Mouse (Mus musculus) forebrain, embryonic 13.5 days (tissue): ENCODE measurements around the gene Cers2. TPM values are rescaled to one million over a fixed set of nuclear protein-coding genes. Genes with fewer than 3 reads are reported as not detected.

Experiments used
- ATAC-seq: fragments of 200-750 bp; cut with Nextera tagmentation; 2 replicates; pipeline ENCODE4 v1.8.0; 2017
- H3K27ac ChIP-seq: fragments of 300-500 bp; sonication (generic); 2 replicates; pipeline ENCODE4 v1.5.1; 2015; ENCODE audit warnings: inconsistent platforms, mild to moderate bottlenecking, moderate library complexity
- H3K27me3 ChIP-seq: fragments of 300-500 bp; sonication (generic); 2 replicates; pipeline ENCODE4 v1.6.1; 2015; ENCODE audit warnings: mild to moderate bottlenecking, inconsistent platforms
- H3K36me3 ChIP-seq: fragments of 300-500 bp; sonication (generic); 2 replicates; pipeline ENCODE4 v1.6.1; 2015; ENCODE audit warnings: mild to moderate bottlenecking, inconsistent platforms; ENCODE audit not compliant: poor library complexity, severe bottlenecking
- H3K4me1 ChIP-seq: fragments of 300-500 bp; sonication (generic); 2 replicates; pipeline ENCODE4 v1.6.1; 2015; ENCODE audit warnings: inconsistent platforms
- H3K4me2 ChIP-seq: fragments of 300-500 bp; sonication (generic); 2 replicates; pipeline ENCODE4 v1.6.1; 2015; ENCODE audit warnings: inconsistent platforms, mild to moderate bottlenecking, moderate library complexity
- H3K4me3 ChIP-seq: fragments of 300-500 bp; sonication (generic); 2 replicates; pipeline ENCODE4 v1.5.1; 2015; ENCODE audit warnings: mild to moderate bottlenecking, inconsistent platforms
- H3K9ac ChIP-seq: fragments of 300-500 bp; sonication (generic); 2 replicates; pipeline ENCODE4 v1.6.1; 2015; ENCODE audit warnings: mild to moderate bottlenecking, inconsistent platforms
- H3K9me3 ChIP-seq: fragments of 300-500 bp; sonication (generic); replicated peaks from 2 replicates; pipeline ENCODE4 v1.6.1; 2016; ENCODE audit warnings: inconsistent platforms
- WGBS: fragments of 180-500 bp; shearing (Covaris S2); methylation state at CpG from one replicate; pipeline ENCODE4 v1.1.7; 2015; 5-methylcytosine and 5-hydroxymethylcytosine counted together
- polyA plus RNA-seq: library from polyadenylated mRNA; unstranded; fragments of >200 nt; fragmentation: Nextera tagmentation; extraction: Ambion mirVana; gene quantifications from 2 replicates; pipeline ENCODE4 v1.2.1, GENCODE M21; 2015

Cers2 gene
- polyA plus RNA-seq, 1 experiment from 2014 or later: 98.4 TPM

GRCm38 (mm10) chr3:95310968-95311882 is 3.4 kb upstream of the Cers2 start:
- no peak for ATAC-seq
- Histone ChIP-seq H3K4me2 (no peak overlapping the region), H3K27me3 (no peaks in the 10 kb centered on the region), H3K4me1 (peaks cover 11% of the 10 kb centered on the region), H3K36me3 (no peaks in the 10 kb centered on the region), H3K9ac (no peak overlapping the region), H3K9me3 (no peaks in the 10 kb centered on the region), H3K27ac (no peak overlapping the region), H3K4me3 (no peak overlapping the region)
- WGBS: 65% methylated on average over 9 of the region's 9 CpGs

GRCm38 (mm10) chr3:95312623-95313022 is 2.0 kb upstream of the Cers2 start:
- Histone ChIP-seq H3K4me1 (peaks cover 22% of the 10 kb centered on the region), H3K4me3 (no peak overlapping the region), H3K27ac (no peak overlapping the region), H3K36me3 (no peaks in the 10 kb centered on the region), H3K4me2 (no peak overlapping the region), H3K9ac (no peak overlapping the region), H3K27me3 (no peaks in the 10 kb centered on the region), H3K9me3 (no peaks in the 10 kb centered on the region)
- ATAC-seq: no peak
- 85% methylated on average over 6 of the region's 6 CpGs for WGBS

GRCm38 (mm10) chr3:95313476-95313875 is 1.1 kb upstream of the Cers2 start:
- Histone ChIP-seq H3K4me3 (no peak overlapping the region), H3K27ac (no peak overlapping the region), H3K36me3 (0 out of 2 replicates have a peak, but pooled peaks cover 1% of the 10 kb centered on the region), H3K4me2 (no peak overlapping the region), H3K4me1 (peaks cover 27% of the 10 kb centered on the region), H3K9ac (no peak overlapping the region; the same call in 1 of the 2 replicates), H3K27me3 (no peaks in the 10 kb centered on the region), H3K9me3 (no peaks in the 10 kb centered on the region)
- no peak for ATAC-seq
- WGBS: 47% methylated on average over 7 of the region's 7 CpGs

GRCm38 (mm10) chr3:95314075-95314474 is 516 bp upstream of the Cers2 start:
- Histone ChIP-seq H3K9me3 (no peaks in the 10 kb centered on the region), H3K4me2 (peak overlapping the region; percentile 76), H3K36me3 (0 out of 2 replicates have a peak, but pooled peaks cover 4% of the 10 kb centered on the region), H3K27ac (no peak overlapping the region), H3K9ac (no peak overlapping the region), H3K27me3 (no peaks in the 10 kb centered on the region), H3K4me1 (peaks cover 32% of the 10 kb centered on the region), H3K4me3 (no peak overlapping the region; the same call in 1 of the 2 replicates)
- WGBS: 67% methylated on average over 6 of the region's 6 CpGs
- no peak for ATAC-seq

GRCm38 (mm10) chr3:95315094-95315843 is 678 bp downstream of the Cers2 start:
- WGBS: under 1% methylated on average over 63 of the region's 71 CpGs

GRCm38 (mm10) chr3:95315844-95316550 is 1.4 kb downstream of the Cers2 start:
- ATAC-seq: peak; percentile 5; the same call in 1 of the 2 replicates
- Histone ChIP-seq H3K4me3 (peak overlapping the region; percentile 89), H3K9ac (peak overlapping the region; percentile 96), H3K4me2 (peak overlapping the region; percentile 76), H3K27ac (peak overlapping the region; percentile 92), H3K36me3 (peaks cover 18% of the 10 kb centered on the region), H3K4me1 (peaks cover 32% of the 10 kb centered on the region), H3K27me3 (no peaks in the 10 kb centered on the region), H3K9me3 (no peaks in the 10 kb centered on the region)
- 11% methylated on average over 9 of the region's 9 CpGs for WGBS

More at GRCm38 (mm10) chr3:95315094-95315843, 678 bp downstream of the Cers2 start:
- H3K36me3 ChIP-seq: peaks cover 10% of the 10 kb centered on the region
- peak overlapping the region; percentile 76 for H3K4me2 ChIP-seq
- H3K27ac ChIP-seq: peak overlapping the region; percentile 92
- peak; percentile 94 for ATAC-seq
- peak overlapping the region; percentile 96 for H3K9ac ChIP-seq
- H3K27me3 ChIP-seq: no peaks in the 10 kb centered on the region
- H3K9me3 ChIP-seq: no peaks in the 10 kb centered on the region
- H3K4me1 ChIP-seq: peaks cover 32% of the 10 kb centered on the region
- H3K4me3 ChIP-seq: peak overlapping the region; percentile 89

- H3K4me3 ChIP-seq: no peak overlapping the region
- no peak for ATAC-seq
- peaks cover 32% of the 10 kb centered on the region for H3K4me1 ChIP-seq
- H3K4me2 ChIP-seq: peak overlapping the region; percentile 19
- no peak overlapping the region for H3K9ac ChIP-seq
- no peak overlapping the region for H3K27ac ChIP-seq
- H3K36me3 ChIP-seq: peaks cover 33% of the 10 kb centered on the region
- 20% methylated on average over 12 of the region's 12 CpGs for WGBS
- H3K27me3 ChIP-seq: no peaks in the 10 kb centered on the region
- H3K9me3 ChIP-seq: no peaks in the 10 kb centered on the region
These were observed 3.0 kb downstream of the Cers2 start for GRCm38 (mm10) chr3:95317414-95318080.

- Histone ChIP-seq H3K36me3 (peaks cover 43% of the 10 kb centered on the region), H3K4me1 (peaks cover 32% of the 10 kb centered on the region), H3K27ac (no peak overlapping the region), H3K4me2 (no peak overlapping the region), H3K4me3 (no peak overlapping the region), H3K27me3 (no peaks in the 10 kb centered on the region), H3K9me3 (no peaks in the 10 kb centered on the region), H3K9ac (no peak overlapping the region; the same call in 1 of the 2 replicates)
- 38% methylated on average over 6 of the region's 6 CpGs for WGBS
- ATAC-seq: no peak
These were observed 4.0 kb downstream of the Cers2 start for GRCm38 (mm10) chr3:95318548-95318947.

GRCm38 (mm10) chr3:95319110-95319509 is 4.5 kb downstream of the Cers2 start:
- WGBS: 66% methylated on average over 2 of the region's 2 CpGs
- H3K4me1 ChIP-seq: peaks cover 32% of the 10 kb centered on the region
- no peaks in the 10 kb centered on the region for H3K9me3 ChIP-seq
- H3K4me3 ChIP-seq: no peak overlapping the region
- H3K36me3 ChIP-seq: peaks cover 49% of the 10 kb centered on the region
- no peak overlapping the region for H3K4me2 ChIP-seq
- no peaks in the 10 kb centered on the region for H3K27me3 ChIP-seq
- no peak for ATAC-seq
- H3K9ac ChIP-seq: no peak overlapping the region; the same call in 1 of the 2 replicates
- H3K27ac ChIP-seq: no peak overlapping the region

- 68% methylated on average over 12 of the region's 12 CpGs for whole genome bisulfite sequencing
- no peak overlapping the region for H3K27ac ChIP-seq
- peaks cover 57% of the 10 kb centered on the region for H3K36me3 ChIP-seq
- ATAC-seq: no peak
- no peak overlapping the region for H3K9ac ChIP-seq
- peaks cover 27% of the 10 kb centered on the region for H3K4me1 ChIP-seq
- no peak overlapping the region for H3K4me2 ChIP-seq
- no peaks in the 10 kb centered on the region for H3K27me3 ChIP-seq
- H3K4me3 ChIP-seq: no peak overlapping the region
- no peaks in the 10 kb centered on the region for H3K9me3 ChIP-seq
These were observed 5.4 kb downstream of the Cers2 start for GRCm38 (mm10) chr3:95319701-95320625.
